Mouse (Mus musculus): ENCODE results near the gene 6030408B16Rik. TPM values are rescaled to one million over a fixed set of nuclear protein-coding genes. Genes with fewer than 3 reads are reported as not detected.

6030408B16Rik gene
- total RNA-seq (2021), result under 1 TPM in 1 of 2 experiments, not detected in 1; 0.54 TPM
- long read RNA-seq, experiment 1, partial matches to known transcripts, result 0 of 1 reads
- long read RNA-seq, experiment 1, other reads (novel, unspliced or antisense), result 1 of 1 reads
- long read RNA-seq, experiment 2, result 0 reads

GRCm38 (mm10) chr15:101293025-101293621 is at the start of gene 6030408B16Rik:
TSS of gene 6030408B16Rik (plus strand) at chr15:101293212.
- DNase-seq (ENCODE audit: low spot score in 2 of 2), result no peak
- Histone ChIP-seq H3K4me3 (no peak within 1 kb of the TSS), H3K27ac (peak within 1 kb of the TSS; percentile 6; the same call in 1 of the 2 replicates)
- TF ChIP-seq CTCF (conservative IDR thresholded peaks at IDR 0.05), result no peak

GRCm38 (mm10) chr15:101244012-101244411 is 49.0 kb upstream of the 6030408B16Rik start:
- DNase-seq (ENCODE audit: low spot score in 2 of 2), result no peak
- TF ChIP-seq CTCF (conservative IDR thresholded peaks at IDR 0.05), result no peak
- H3K4me3 ChIP-seq, result no peak overlapping the region
- no peak overlapping the region for H3K27ac ChIP-seq

GRCm38 (mm10) chr15:101246231-101247154 is 46.5 kb upstream of the 6030408B16Rik start:
- peak; percentile 95 to 98 for DNase-seq (ENCODE audit: low spot score in 2 of 2)
- peak; percentile 72 for TF ChIP-seq CTCF (conservative IDR thresholded peaks at IDR 0.05)
- Histone ChIP-seq H3K27ac (peak overlapping the region; percentile 97), H3K4me3 (peak overlapping the region; percentile 63)

- Histone ChIP-seq H3K4me3 (no peak overlapping the region), H3K27ac (peak overlapping the region; percentile 97)
- no peak for DNase-seq (ENCODE audit: low spot score in 2 of 2)
- no peak for TF ChIP-seq CTCF (conservative IDR thresholded peaks at IDR 0.05)
These were observed 45.9 kb upstream of the 6030408B16Rik start for GRCm38 (mm10) chr15:101247155-101247498.

- no peak for DNase-seq (ENCODE audit: low spot score in 2 of 2)
- Histone ChIP-seq H3K27ac (peak overlapping the region; percentile 46; the same call in 1 of the 2 replicates), H3K4me3 (no peak overlapping the region)
- TF ChIP-seq CTCF (conservative IDR thresholded peaks at IDR 0.05), result no peak
These were observed 44.8 kb upstream of the 6030408B16Rik start for GRCm38 (mm10) chr15:101248029-101248710.

- no peak overlapping the region for H3K4me3 ChIP-seq
- DNase-seq (ENCODE audit: low spot score in 2 of 2), result no peak
- no peak overlapping the region for H3K27ac ChIP-seq
- no peak for TF ChIP-seq CTCF (conservative IDR thresholded peaks at IDR 0.05)
These were observed 42.7 kb upstream of the 6030408B16Rik start for GRCm38 (mm10) chr15:101250220-101250800.

GRCm38 (mm10) chr15:101251930-101252329 is 41.1 kb upstream of the 6030408B16Rik start:
- DNase-seq (ENCODE audit: low spot score in 2 of 2), result no peak
- no peak for TF ChIP-seq CTCF (conservative IDR thresholded peaks at IDR 0.05)
- Histone ChIP-seq H3K4me3 (no peak overlapping the region), H3K27ac (no peak overlapping the region)

- H3K27ac ChIP-seq, result no peak overlapping the region
- TF ChIP-seq CTCF (conservative IDR thresholded peaks at IDR 0.05), result no peak
- no peak for DNase-seq (ENCODE audit: low spot score in 2 of 2)
- no peak overlapping the region for H3K4me3 ChIP-seq
These were observed 40.4 kb upstream of the 6030408B16Rik start for GRCm38 (mm10) chr15:101252614-101253013.

- peak overlapping the region; percentile 91 for H3K27ac ChIP-seq
- no peak for TF ChIP-seq CTCF (conservative IDR thresholded peaks at IDR 0.05)
- no peak for DNase-seq (ENCODE audit: low spot score in 2 of 2)
- peak overlapping the region; percentile 67 for H3K4me3 ChIP-seq
These were observed 39.5 kb upstream of the 6030408B16Rik start for GRCm38 (mm10) chr15:101253563-101253885.

GRCm38 (mm10) chr15:101253886-101254795 is 38.9 kb upstream of the 6030408B16Rik start, which contains the start of gene Nr4a1:
TSS of gene Nr4a1 (plus strand) at chr15:101254269.
- Histone ChIP-seq H3K4me3 (peak within 1 kb of the TSS; percentile 67), H3K27ac (peak within 1 kb of the TSS; percentile 91)
- peak; percentile 63 to 81 for DNase-seq (ENCODE audit: low spot score in 2 of 2)
- TF ChIP-seq CTCF (conservative IDR thresholded peaks at IDR 0.05), result 0 out of 2 replicates have a peak, but pooled peaks have one; percentile 6

GRCm38 (mm10) chr15:101255842-101256462 is 37.1 kb upstream of the 6030408B16Rik start:
- H3K4me3 ChIP-seq, result no peak overlapping the region
- no peak overlapping the region for H3K27ac ChIP-seq
- no peak for TF ChIP-seq CTCF (conservative IDR thresholded peaks at IDR 0.05)
- DNase-seq (ENCODE audit: low spot score in 2 of 2), result no peak

Measured in layer of hippocampus, adult 2 months (tissue).